Mouse (Mus musculus): Measurements from ENCODE around the gene Slc24a3. TPM values are rescaled to one million over a fixed set of nuclear protein-coding genes. Genes with fewer than 3 reads are reported as not detected.

The Slc24a3 gene
- polyA plus RNA-seq, 1 experiment from 2014 or later: 0.57 TPM

DNA sequence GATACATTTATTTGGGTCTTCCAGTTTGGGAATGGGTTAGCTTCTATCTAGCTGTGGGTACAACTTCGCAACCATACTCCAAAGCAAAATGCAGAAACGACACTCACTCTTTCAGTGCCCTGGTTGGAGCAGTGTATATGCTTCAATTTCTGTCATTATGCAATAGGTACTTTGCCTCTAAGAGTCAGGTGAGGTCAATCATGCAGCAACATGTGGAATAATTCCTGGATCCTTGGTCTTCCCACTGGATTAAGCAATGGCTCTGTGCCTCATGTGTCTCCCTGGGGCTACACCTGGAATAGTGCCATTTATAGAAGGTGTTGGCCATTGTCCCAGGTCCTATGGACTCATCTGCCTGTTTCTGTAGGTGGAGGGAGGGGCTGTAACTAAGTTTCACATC lies 49.9 kb downstream of the Slc24a3 start:
- H3K36me3 ChIP-seq (ENCODE audit: control insufficient read depth, insufficient read depth, low read length): no peaks in the 10 kb centered on the region
- WGBS: 90% methylated on average over 2 of the region's 2 CpGs
- H3K9me3 ChIP-seq (ENCODE audit: control insufficient read depth, low read length): no peaks in the 10 kb centered on the region
- H3K4me2 ChIP-seq (ENCODE audit: low read depth, severe bottlenecking): no peak overlapping the region
- DNase-seq (ENCODE audit: low spot score) (no peak), ATAC-seq (ENCODE audit: insufficient number of reproducible peaks, low FRiP score, low TSS enrichment, low read depth) (no peak)
- no peak overlapping the region for H3K9ac ChIP-seq (ENCODE audit: low read length)
- H3K4me3 ChIP-seq (ENCODE audit: low read depth, low read length): no peak overlapping the region
- no peaks in the 10 kb centered on the region for H3K4me1 ChIP-seq (ENCODE audit: control insufficient read depth, insufficient read depth, low read length)
- no peaks in the 10 kb centered on the region for H3K27me3 ChIP-seq (ENCODE audit: control insufficient read depth, insufficient read depth, low read length)
- H3K27ac ChIP-seq (replicated peaks; ENCODE audit: low read depth, low read length): no peak overlapping the region

DNA sequence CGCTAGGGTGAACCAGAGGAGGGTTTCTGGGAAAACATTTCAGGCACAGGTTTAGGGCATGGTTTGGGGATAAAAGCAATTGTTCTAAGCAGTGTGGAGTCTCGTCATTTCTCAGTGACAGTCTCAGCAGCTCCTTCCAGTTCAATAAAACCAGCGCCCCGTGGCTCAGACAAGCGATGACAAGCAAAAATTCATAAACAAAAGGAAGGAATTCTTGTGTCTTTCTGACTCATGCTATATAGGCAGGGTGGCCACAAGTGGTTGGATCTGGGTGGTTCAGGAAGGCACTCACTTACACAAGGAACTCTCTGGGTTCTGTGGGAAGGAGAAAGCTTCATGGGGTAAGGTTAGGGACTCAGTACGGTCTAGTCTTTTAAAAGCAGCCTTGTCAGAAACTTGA lies 51.7 kb downstream of the Slc24a3 start:
- Histone ChIP-seq H3K9ac (ENCODE audit: low read length) (no peak overlapping the region), H3K36me3 (ENCODE audit: control insufficient read depth, insufficient read depth, low read length) (no peaks in the 10 kb centered on the region), H3K4me1 (ENCODE audit: control insufficient read depth, insufficient read depth, low read length) (no peaks in the 10 kb centered on the region), H3K4me3 (ENCODE audit: low read depth, low read length) (no peak overlapping the region), H3K9me3 (ENCODE audit: control insufficient read depth, low read length) (no peaks in the 10 kb centered on the region), H3K27ac (replicated peaks; ENCODE audit: low read depth, low read length) (no peak overlapping the region), H3K27me3 (ENCODE audit: control insufficient read depth, insufficient read depth, low read length) (no peaks in the 10 kb centered on the region), H3K4me2 (ENCODE audit: low read depth, severe bottlenecking) (no peak overlapping the region)
- ATAC-seq (ENCODE audit: insufficient number of reproducible peaks, low FRiP score, low TSS enrichment, low read depth): no peak
- DNase-seq (ENCODE audit: low spot score): no peak
- WGBS: 78% methylated on average over 6 of the region's 6 CpGs

DNA sequence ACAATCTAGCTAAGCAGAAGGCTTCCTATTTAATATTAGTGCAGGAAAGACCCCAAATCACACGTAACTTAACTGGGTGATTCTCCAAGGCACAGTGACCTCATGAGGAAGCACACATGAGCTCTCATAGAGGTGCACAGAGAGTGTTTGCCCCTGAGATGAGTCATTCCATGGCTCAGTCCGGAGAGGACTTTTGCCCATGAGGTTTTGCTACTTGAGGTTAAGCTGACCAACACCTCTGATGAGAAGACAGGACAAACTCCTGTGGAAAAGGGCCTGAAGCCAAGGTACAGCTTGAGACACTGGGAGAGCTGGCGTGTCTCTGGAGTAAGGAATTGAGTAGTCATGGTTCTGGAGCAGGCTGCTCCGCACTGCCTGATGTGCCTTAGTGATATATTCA lies 56.1 kb downstream of the Slc24a3 start:
- DNase-seq (ENCODE audit: low spot score): no peak
- Histone ChIP-seq H3K4me1 (ENCODE audit: control insufficient read depth, insufficient read depth, low read length) (no peaks in the 10 kb centered on the region), H3K36me3 (ENCODE audit: control insufficient read depth, insufficient read depth, low read length) (no peaks in the 10 kb centered on the region), H3K4me3 (ENCODE audit: low read depth, low read length) (no peak overlapping the region), H3K4me2 (ENCODE audit: low read depth, severe bottlenecking) (no peak overlapping the region), H3K9me3 (ENCODE audit: control insufficient read depth, low read length) (no peaks in the 10 kb centered on the region), H3K9ac (ENCODE audit: low read length) (no peak overlapping the region), H3K27ac (replicated peaks; ENCODE audit: low read depth, low read length) (no peak overlapping the region), H3K27me3 (ENCODE audit: control insufficient read depth, insufficient read depth, low read length) (no peaks in the 10 kb centered on the region)
- 78% methylated on average over 4 of the region's 4 CpGs for WGBS
- ATAC-seq (ENCODE audit: insufficient number of reproducible peaks, low FRiP score, low TSS enrichment, low read depth): 0 out of 2 replicates have a peak, but pooled peaks have one; percentile 40

DNA sequence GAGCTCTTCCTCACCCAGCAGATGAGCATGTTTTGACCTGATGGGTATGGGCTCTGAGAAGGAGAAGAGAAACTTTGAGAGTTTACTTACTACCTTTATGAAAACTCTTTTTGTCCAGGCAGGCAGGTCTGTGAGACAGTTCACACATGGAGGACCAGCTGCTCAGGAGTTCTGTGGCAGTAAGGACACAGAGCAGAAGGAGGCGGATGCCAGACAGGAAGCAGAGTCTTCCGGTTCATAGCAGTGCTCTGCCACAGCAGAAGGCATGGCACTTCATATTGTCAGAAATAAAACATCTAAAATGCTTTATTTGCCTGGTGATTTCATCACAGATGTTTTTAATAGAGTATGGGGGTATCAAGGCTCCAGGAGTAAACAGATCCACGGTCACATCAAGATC lies 58.1 kb downstream of the Slc24a3 start:
- no peaks in the 10 kb centered on the region for H3K4me1 ChIP-seq (ENCODE audit: control insufficient read depth, insufficient read depth, low read length)
- H3K4me3 ChIP-seq (ENCODE audit: low read depth, low read length): no peak overlapping the region
- no peak overlapping the region for H3K27ac ChIP-seq (replicated peaks; ENCODE audit: low read depth, low read length)
- no peak for DNase-seq (ENCODE audit: low spot score)
- H3K9ac ChIP-seq (ENCODE audit: low read length): no peak overlapping the region
- peak; percentile 65; the same call in 1 of the 2 replicates for ATAC-seq (ENCODE audit: insufficient number of reproducible peaks, low FRiP score, low TSS enrichment, low read depth)
- H3K4me2 ChIP-seq (ENCODE audit: low read depth, severe bottlenecking): no peak overlapping the region
- H3K36me3 ChIP-seq (ENCODE audit: control insufficient read depth, insufficient read depth, low read length): no peaks in the 10 kb centered on the region
- no peaks in the 10 kb centered on the region for H3K9me3 ChIP-seq (ENCODE audit: control insufficient read depth, low read length)
- H3K27me3 ChIP-seq (ENCODE audit: control insufficient read depth, insufficient read depth, low read length): no peaks in the 10 kb centered on the region
- 63% methylated on average over 3 of the region's 3 CpGs for WGBS

DNA sequence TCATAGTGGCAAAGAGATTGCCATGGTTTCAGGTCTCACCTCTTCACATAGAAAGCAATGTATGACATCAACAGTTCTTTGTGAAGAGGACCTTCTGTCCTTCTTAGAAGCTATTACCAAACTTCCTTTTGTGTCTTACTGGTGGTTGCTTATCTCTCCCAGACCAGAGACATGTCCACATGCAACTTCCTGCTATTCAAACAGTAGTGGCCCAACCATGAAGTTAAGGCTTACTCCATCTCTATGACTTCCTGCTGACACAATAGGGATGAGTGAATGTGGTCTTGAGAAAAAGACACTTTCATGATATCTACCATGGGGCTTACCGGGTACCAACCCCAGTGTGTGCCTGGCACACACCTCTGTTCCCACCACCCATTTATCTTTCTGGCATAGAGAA lies 58.5 kb downstream of the Slc24a3 start:
- H3K4me1 ChIP-seq (ENCODE audit: control insufficient read depth, insufficient read depth, low read length): no peaks in the 10 kb centered on the region
- H3K9ac ChIP-seq (ENCODE audit: low read length): no peak overlapping the region
- H3K27ac ChIP-seq (replicated peaks; ENCODE audit: low read depth, low read length): no peak overlapping the region
- no peak overlapping the region for H3K4me3 ChIP-seq (ENCODE audit: low read depth, low read length)
- DNase-seq (ENCODE audit: low spot score): no peak
- no peaks in the 10 kb centered on the region for H3K36me3 ChIP-seq (ENCODE audit: control insufficient read depth, insufficient read depth, low read length)
- ATAC-seq (ENCODE audit: insufficient number of reproducible peaks, low FRiP score, low TSS enrichment, low read depth): no peak
- H3K9me3 ChIP-seq (ENCODE audit: control insufficient read depth, low read length): no peaks in the 10 kb centered on the region
- WGBS: 89% methylated on average over 1 of the region's 1 CpGs
- H3K27me3 ChIP-seq (ENCODE audit: control insufficient read depth, insufficient read depth, low read length): no peaks in the 10 kb centered on the region
- no peak overlapping the region for H3K4me2 ChIP-seq (ENCODE audit: low read depth, severe bottlenecking)

DNA sequence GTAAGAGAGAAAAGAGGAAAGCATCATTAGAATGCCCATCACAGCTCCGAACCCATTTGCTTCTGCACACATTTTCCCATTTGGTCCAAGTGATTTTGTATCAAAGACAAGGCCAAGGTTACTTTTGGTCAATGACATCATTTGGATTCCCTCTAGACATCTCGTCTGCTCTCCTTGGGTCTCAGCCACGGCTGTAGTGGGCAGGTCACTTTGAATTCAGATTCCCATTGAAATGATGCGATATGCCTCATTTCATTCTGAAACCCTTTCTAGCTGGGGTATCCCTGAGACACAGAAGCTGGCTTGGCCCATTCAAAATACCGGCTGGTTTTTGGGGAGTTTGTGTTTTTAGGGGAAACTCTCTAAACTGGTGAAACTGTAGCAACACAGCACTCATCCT lies 59.8 kb downstream of the Slc24a3 start:
- H3K9me3 ChIP-seq (ENCODE audit: control insufficient read depth, low read length): no peaks in the 10 kb centered on the region
- H3K9ac ChIP-seq (ENCODE audit: low read length): no peak overlapping the region
- H3K4me3 ChIP-seq (ENCODE audit: low read depth, low read length): no peak overlapping the region
- ATAC-seq (ENCODE audit: insufficient number of reproducible peaks, low FRiP score, low TSS enrichment, low read depth): no peak
- H3K4me2 ChIP-seq (ENCODE audit: low read depth, severe bottlenecking): no peak overlapping the region
- no peaks in the 10 kb centered on the region for H3K36me3 ChIP-seq (ENCODE audit: control insufficient read depth, insufficient read depth, low read length)
- no peaks in the 10 kb centered on the region for H3K4me1 ChIP-seq (ENCODE audit: control insufficient read depth, insufficient read depth, low read length)
- no peaks in the 10 kb centered on the region for H3K27me3 ChIP-seq (ENCODE audit: control insufficient read depth, insufficient read depth, low read length)
- no peak overlapping the region for H3K27ac ChIP-seq (replicated peaks; ENCODE audit: low read depth, low read length)
- WGBS: 90% methylated on average over 5 of the region's 5 CpGs
- DNase-seq (ENCODE audit: low spot score): no peak

DNA sequence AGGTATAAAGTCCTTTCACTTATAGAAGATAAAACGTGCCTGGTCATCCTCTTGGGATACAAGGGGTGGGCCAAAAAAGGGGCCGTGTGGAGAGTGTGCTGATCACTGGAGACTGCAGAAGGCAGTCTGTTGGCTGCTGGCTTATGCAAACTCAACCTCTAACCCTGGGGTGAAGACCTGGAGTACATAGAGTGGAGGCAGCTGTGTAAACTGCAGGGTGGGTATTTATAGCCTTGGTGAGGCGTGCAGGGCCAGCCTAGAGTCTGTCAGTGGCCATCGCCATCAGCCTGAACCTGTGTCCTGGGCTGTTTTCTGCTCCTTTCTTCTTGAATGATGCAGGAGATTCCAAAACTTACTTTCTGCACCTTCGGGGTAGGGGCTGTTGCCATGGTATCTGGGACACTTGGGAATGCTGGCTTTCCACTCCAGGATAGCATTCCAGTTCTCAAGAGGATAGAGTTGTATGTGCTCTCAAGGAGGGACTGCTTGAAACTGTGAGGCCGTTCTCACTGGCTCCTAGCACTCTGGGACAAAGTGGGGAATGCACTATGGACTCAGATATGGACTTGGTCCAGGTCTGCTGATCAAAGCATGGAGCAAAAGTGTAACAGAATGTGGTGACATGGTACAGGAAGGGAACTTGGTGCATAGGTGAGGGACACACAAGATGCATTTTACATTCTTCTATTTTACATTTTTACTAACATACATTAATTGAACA lies 65.4 kb downstream of the Slc24a3 start:
- no peak for DNase-seq (ENCODE audit: low spot score)
- H3K27me3 ChIP-seq (ENCODE audit: control insufficient read depth, insufficient read depth, low read length): no peaks in the 10 kb centered on the region
- no peaks in the 10 kb centered on the region for H3K9me3 ChIP-seq (ENCODE audit: control insufficient read depth, low read length)
- H3K27ac ChIP-seq (replicated peaks; ENCODE audit: low read depth, low read length): no peak overlapping the region
- 0 out of 2 replicates have a peak, but pooled peaks have one; percentile 31 for ATAC-seq (ENCODE audit: insufficient number of reproducible peaks, low FRiP score, low TSS enrichment, low read depth)
- H3K4me1 ChIP-seq (ENCODE audit: control insufficient read depth, insufficient read depth, low read length): no peaks in the 10 kb centered on the region
- no peak overlapping the region for H3K4me3 ChIP-seq (ENCODE audit: low read depth, low read length)
- H3K4me2 ChIP-seq (ENCODE audit: low read depth, severe bottlenecking): no peak overlapping the region
- no peaks in the 10 kb centered on the region for H3K36me3 ChIP-seq (ENCODE audit: control insufficient read depth, insufficient read depth, low read length)
- no peak overlapping the region for H3K9ac ChIP-seq (ENCODE audit: low read length)
- WGBS: 52% methylated on average over 6 of the region's 6 CpGs

DNA sequence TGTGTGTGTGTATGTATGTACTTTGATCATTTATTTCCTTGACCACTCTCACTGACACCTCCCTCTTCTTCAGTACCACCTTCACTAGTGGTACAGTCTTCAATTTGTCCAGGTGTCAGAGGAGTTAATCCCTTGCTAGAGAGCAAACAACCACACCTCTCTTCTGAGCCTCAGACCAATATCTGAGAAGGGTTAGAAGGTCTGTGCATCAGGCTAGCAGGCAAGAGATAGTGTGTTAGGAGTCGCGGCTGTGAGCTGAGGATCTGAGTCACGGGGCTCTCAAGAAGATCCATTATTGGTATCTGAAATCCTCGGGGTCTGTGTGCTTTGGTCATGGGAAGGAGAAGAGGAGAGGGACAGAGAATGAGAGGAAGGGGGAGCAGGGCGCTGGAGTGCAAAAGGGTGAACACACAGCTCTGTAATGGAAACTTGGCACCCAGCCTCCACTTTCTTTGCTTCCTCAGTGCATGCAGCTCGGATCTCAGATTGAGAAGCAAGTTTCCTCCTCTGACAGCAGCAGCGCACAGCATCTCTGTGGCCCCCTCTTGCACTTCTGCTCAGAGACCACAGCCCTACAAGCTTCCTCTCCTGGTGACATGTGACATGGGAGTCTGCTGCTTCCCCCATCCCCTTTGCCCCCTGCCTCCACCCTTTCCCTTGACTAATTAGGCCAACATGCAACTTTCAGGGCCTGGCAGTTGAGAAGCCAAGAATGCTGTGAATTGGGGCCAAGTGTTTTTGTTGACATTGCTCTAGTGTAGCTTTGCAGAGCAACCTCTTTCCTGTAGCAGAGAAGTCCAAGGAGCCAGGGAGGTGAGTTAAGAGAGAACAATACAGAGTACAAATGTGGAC lies 66.2 kb downstream of the Slc24a3 start:
- Histone ChIP-seq H3K9me3 (ENCODE audit: control insufficient read depth, low read length) (no peaks in the 10 kb centered on the region), H3K9ac (ENCODE audit: low read length) (no peak overlapping the region), H3K4me3 (ENCODE audit: low read depth, low read length) (no peak overlapping the region), H3K4me2 (ENCODE audit: low read depth, severe bottlenecking) (no peak overlapping the region), H3K36me3 (ENCODE audit: control insufficient read depth, insufficient read depth, low read length) (no peaks in the 10 kb centered on the region), H3K27me3 (ENCODE audit: control insufficient read depth, insufficient read depth, low read length) (no peaks in the 10 kb centered on the region), H3K4me1 (ENCODE audit: control insufficient read depth, insufficient read depth, low read length) (no peaks in the 10 kb centered on the region), H3K27ac (replicated peaks; ENCODE audit: low read depth, low read length) (no peak overlapping the region)
- ATAC-seq (ENCODE audit: insufficient number of reproducible peaks, low FRiP score, low TSS enrichment, low read depth) (no peak), DNase-seq (ENCODE audit: low spot score) (no peak)
- 77% methylated on average over 7 of the region's 7 CpGs for WGBS
